Mouse (Mus musculus) heart, adult 2 months (tissue): Measurements from ENCODE around the gene Fam3a.

Source experiments
- CTCF ChIP-seq: fragments of 200-600 bp; IDR thresholded peaks from 2 replicates; pipeline ENCODE4 v1.8.1; 2022; ENCODE audit warnings: antibody characterized with exemption, mild to moderate bottlenecking, moderate library complexity
- POLR2A ChIP-seq: fragments of 200-500 bp; IDR thresholded peaks from 2 replicates; pipeline ENCODE4 v1.6.1; 2011; ENCODE audit warnings: mild to moderate bottlenecking, low read depth, low read length, control low read depth; ENCODE audit not compliant: insufficient read depth

GRCm38 (mm10) chrX:74392535-74393443 is at the start of gene Fam3a, which contains the start of gene Ikbkg:
- TF ChIP-seq POLR2A (peak; percentile 84), CTCF (peak; percentile 73)
